Mouse (Mus musculus): ENCODE measurements around the gene Nr4a1.

Nr4a1 gene

GRCm38 (mm10) chr15:101255842-101256462 lies 1.9 kb downstream of the Nr4a1 start:
- DNase-seq (ENCODE audit: low read depth, low spot score), result no peak

DNA sequence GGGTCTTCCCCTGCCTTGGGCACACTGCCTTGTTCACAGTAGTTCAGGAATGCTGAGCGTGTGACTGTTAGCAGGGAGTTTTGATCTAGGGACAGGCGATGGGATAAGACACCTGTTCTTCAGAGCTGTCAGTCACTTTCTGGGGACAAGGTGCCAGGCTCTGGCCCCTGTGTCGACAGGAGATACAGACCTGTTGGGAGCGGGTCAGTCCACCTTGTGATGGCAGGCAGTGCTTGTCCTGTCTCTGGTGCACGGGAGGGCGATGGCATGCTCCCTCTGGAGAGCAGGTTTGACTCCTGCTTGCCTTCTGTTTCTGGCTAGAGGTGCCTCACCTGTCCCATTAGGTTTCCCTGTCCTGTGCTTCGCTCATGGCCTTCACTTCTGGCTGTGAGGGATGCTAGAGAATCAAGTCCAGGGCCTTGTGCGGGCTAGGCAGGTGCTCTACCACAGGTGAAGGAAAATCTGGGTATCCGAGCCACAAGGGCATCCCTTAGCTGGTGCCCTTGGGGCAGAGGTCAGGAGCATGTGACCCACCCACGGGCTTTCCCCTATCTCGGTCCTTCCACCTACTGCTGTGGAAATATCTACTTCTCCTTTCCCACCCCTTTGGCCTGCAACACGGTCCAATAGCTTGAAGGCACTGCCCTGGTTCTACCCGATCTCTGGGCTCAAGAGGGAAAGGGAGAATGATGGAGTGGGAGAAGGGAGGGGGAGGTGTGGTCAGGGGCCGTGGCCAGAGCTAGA lies 2.6 kb downstream of the Nr4a1 start:
- no peak for DNase-seq (ENCODE audit: low read depth, low spot score)

GRCm38 (mm10) chr15:101258420-101258819 lies 4.4 kb downstream of the Nr4a1 start:
- no peak for DNase-seq (ENCODE audit: low read depth, low spot score)

DNA sequence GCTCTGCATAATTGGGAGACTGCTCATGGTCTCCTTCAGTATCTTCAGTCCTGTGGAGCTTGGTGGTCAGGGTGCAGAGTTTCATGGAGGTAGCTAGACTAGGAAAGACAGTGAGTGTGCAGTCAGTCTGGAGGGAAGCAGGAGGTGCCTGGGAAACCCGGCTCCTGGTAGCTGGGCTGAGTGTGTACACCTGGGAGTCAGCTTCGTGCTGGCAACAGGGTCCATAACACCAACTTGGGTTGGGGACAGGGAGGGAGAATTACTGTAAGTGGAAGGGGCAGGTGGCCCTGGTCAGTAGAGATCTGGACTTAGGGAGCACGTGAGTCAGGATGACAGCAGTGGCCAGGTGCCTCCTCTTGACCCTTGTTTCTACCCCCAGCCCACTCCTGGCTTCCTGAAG lies 5.9 kb downstream of the Nr4a1 start:
- no peak for DNase-seq (ENCODE audit: low read depth, low spot score)

DNA sequence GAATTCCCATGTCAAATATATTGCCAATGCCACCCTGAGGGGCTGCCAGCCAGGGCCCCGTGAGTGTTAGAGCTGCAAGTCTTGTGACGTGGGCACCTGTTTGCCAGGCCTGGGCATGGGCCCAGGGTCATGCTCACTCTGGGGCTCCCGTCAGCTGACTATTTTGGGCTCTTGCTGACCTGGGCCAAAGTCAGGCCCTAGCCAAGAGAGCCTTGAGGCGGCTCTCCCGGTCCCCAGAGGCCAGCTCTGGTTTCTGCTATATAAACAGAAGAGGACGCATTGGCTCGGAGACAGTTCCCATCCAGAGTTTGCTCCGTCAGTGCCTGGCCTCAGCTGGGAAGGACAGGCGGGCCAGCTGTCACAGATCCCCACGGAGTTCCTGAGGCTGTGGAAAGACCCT lies 6.3 kb downstream of the Nr4a1 start:
- DNase-seq (ENCODE audit: low read depth, low spot score), result no peak

DNA sequence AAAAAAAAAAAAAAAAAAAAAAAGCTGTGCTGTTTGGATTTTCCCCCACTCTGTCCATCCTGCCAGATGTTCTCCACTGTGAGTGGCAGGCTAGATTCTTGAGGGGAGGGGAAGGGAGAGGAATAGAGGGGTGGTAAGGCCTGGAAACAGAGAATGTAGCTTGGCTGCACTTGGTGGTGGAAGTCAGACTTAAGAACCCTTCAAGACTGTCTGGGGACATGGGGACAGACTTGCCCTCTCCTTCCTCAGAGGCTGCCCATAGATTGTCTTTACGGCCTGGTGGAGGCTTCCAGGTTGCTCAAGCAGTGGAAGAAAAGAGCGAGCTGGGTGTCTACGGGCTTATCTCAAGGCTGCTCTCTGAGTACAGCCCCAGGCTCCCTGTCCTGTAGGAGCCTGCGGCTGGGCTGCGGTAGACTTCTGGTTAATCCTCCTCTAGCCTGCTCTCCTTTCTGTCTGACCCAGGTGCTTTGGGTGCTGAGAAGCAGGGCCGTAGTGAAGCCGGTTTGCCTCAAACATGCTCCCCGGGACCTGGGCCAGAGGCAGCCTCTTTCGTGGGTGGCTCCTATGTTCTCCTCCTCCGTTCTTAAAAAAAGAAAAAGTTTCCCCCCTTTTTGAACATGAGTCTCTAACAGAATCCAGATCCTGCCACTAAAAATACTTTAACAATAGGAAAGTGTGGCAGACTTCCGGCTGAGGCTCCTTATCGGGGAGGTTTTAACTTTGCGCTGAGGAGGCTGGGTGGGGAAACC lies 7.0 kb downstream of the Nr4a1 start:
- no peak for DNase-seq (ENCODE audit: low read depth, low spot score)

DNA sequence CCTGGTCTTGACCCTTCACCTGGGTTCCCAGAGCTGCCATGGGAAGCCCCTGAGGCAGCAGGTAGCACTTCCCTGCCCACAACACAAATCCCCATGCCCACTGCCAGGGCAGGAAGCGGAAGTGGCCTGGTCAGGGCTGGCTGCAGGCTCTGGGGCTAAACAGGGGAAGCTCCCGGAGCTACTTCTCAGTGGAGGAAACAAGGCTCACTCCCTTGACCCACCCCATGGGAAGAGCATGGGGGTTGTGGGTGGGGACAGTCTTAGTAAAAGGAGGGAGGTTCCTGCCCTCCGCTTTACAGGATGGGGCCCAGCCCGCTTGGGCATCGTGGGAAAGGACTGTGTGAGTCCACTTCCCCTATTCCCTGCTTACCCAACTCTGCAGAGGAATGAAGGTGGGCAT lies 8.4 kb downstream of the Nr4a1 start:
- no peak for DNase-seq (ENCODE audit: low read depth, low spot score)

DNA sequence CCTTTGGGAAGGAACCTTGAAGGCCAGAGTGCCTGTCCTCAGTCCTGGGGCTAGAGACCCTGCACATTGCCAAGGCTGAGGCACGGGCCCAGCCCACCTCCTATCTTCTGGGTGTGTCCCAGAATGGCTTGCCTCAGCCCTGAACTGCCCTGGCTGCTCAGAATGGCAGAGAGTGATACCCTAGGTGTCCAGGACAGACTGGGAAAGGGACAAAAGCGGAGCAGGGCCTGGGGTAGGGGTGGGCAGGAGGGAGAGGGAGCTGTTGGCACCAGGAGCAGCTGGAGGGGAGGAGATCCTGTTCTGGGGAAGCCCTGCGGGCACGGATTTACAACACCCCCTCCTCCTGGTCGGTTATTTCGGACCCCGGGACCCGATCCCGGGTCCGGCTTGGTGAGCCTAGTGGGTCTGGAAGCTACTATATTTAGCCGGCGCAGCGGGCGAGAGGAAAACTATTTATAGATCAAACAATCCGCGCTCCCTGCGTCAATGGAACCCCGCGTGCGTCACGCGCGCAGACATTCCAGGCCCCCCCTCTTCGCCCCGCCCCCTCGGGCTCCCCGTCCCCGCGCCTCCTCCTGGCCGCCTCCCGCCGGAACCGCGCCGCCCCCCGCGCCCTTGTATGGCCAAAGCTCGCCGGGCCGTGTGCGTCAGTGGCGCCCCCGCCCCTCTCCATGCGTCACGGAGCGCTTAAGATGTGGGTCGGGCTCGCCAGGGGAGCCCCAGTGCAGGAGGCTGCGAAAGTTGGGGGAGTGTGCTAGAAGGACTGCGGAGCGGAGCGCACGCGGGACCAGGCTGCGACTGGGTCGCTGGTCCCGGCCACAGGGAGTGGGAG lies 12.3 kb downstream of the Nr4a1 start:
- peak; percentile 94 for DNase-seq (ENCODE audit: low read depth, low spot score)

- DNase-seq (ENCODE audit: low read depth, low spot score), result peak; percentile 99
These were observed 13.3 kb downstream of the Nr4a1 start for GRCm38 (mm10) chr15:101267053-101268032.

- no peak for DNase-seq (ENCODE audit: low read depth, low spot score)
These were observed 16.2 kb downstream of the Nr4a1 start for GRCm38 (mm10) chr15:101270101-101270820.

DNA sequence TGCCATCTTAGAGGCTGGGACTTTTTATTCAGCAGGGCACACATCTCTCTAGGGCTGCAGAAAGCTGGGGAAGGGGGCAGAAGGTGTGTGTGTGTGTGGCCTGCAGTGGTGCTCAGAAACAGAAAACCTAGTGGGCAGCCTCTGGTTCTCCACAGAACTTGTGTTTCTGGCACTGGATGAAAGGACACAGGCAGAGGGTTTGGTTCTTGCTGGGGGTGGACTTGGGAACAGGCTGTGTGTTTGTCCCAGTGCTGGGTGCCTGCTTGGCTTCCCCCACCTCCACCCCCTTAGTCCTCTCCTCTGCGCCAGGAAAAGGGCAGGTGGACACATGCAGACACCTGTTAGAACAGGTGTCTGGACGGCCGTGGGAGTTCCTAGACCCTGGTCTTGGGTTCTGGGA lies 17.0 kb downstream of the Nr4a1 start:
- DNase-seq (ENCODE audit: low read depth, low spot score), result no peak

GRCm38 (mm10) chr15:101271513-101271912 lies 17.4 kb downstream of the Nr4a1 start:
- DNase-seq (ENCODE audit: low read depth, low spot score), result no peak

DNA sequence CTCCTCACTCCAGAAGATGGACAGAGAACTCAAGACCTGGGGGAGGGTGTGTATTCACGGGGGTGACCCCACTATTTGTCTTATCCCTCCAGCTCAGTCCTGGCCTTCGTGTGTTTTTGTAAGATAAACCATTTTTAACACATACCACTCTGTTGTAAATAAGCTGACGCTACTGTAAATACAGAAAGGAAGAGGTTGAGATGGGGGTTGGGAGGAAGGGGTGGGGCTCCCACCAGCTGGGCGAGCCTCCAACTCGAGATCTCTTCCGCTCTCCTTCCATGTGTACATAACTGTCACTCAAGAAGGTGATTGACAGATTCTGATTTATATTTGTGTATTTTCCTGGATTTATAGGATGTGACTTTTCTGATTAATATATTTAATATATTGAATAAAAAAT lies 20.3 kb downstream of the Nr4a1 start:
- DNase-seq (ENCODE audit: low read depth, low spot score), result peak; percentile 66

DNA sequence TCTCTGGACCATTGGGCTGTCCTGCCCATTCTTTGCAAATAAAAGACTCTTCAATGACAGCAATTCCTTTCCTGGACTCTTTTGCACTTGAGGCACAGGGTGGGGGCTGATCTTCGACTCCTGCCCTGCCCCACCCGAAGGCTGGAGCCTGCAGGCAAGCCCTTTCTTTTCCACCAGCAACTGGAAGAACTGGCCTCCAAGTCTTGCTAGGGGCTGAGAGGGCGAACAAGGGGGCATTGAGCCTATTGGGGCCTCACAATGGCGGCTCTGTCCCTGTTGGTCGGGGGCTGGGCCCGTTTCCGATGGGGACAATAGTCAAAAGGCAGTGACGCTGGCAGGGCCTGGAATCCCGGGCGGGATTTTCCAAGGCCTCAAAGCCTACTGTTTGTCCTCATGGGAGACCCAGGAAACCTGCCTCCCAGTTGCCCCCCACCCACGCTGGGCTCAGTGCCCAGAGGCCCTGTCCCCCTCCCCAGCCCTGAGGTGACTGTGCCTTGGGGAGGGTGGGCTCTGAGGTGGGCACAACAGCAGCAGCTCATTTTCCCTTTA lies 23.4 kb downstream of the Nr4a1 start:
- peak; percentile 95 for DNase-seq (ENCODE audit: low read depth, low spot score)

GRCm38 (mm10) chr15:101278589-101278988 lies 24.5 kb downstream of the Nr4a1 start:
- peak; percentile 76 for DNase-seq (ENCODE audit: low read depth, low spot score)

GRCm38 (mm10) chr15:101279430-101279999 lies 25.4 kb downstream of the Nr4a1 start:
- no peak for DNase-seq (ENCODE audit: low read depth, low spot score)

GRCm38 (mm10) chr15:101282471-101282870 lies 28.4 kb downstream of the Nr4a1 start:
- DNase-seq (ENCODE audit: low read depth, low spot score), result no peak

DNA sequence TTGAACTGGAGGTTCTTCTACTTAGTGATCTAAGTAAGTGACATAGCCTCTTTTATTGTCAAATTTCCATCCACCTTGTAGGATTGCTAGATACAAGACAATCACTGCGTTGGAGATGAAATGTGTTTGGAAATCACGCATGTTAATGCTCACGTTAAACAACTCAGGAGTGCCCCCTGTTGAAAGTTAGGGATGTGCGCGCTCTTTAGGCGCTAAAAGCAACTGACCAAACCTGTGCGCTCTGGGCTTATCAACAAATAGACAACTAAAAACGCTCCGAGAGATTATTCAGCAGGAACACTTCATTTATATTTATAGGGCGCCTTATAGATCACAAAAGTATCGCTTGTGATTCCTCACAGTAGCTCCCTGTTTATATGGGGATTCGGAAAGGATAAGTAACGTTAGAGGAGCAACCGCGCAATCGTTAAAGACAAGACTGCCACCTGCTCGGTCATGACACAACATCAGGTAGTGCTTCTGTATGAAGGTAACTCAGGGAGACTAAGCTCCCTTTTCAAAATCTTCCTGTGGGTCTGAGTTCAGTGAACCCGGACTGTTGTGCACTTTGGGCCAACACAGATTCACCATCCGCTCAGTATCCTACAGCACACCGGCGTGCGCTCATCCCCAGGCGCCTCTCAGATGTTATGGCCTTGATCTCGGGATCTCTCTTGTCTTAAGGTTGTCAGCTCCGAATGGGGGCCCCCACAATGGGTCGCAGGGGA lies 29.3 kb downstream of the Nr4a1 start:
- DNase-seq (ENCODE audit: low read depth, low spot score), result peak; percentile 86
